Mouse (Mus musculus): Measurements from ENCODE around the gene Ndufa3.
"Not testable (repeated sequence)": the region's sequence is repeated elsewhere in the genome, so short reads cannot be mapped to it uniquely, and the experiment has no call there.

DNA sequence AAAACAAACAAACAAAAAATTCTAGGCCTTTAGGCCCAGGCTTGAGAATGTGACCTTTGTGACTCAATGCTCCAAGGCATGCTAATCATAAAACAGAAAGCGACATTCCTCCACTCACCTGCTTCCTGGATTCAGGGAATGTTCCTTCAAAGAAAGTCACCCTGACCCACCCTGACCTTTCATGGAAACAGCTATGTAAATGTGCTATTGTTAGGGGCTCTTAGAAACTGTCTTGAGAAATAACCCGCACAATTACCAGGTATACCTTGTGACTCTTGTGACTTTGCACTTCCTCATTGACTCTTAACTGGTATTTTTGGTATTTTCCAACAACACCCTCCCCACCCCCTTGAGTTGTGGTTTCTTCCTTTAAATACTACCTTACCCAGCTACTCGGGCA is 46.6 kb upstream of the Ndufa3 start:
- not testable (repeated sequence) for TF ChIP-seq CTCF (IDR thresholded peaks at IDR 0.05; ENCODE audit: control insufficient read depth, insufficient read depth, insufficient replicate concordance, low read depth, low read length); POLR2A (IDR thresholded peaks at IDR 0.05; ENCODE audit: control insufficient read depth, low read depth, low read length)

All from testis, adult 2 months (tissue).